Mouse (Mus musculus) stomach, postnatal 0 days (tissue): ENCODE measurements around the gene Ube2d1.

Experiments used
- CTCF ChIP-seq: IDR thresholded peaks from 2 replicates; pipeline ENCODE4 v1.5.1; 2016; ENCODE audit warnings: antibody characterized with exemption, low read depth, mild to moderate bottlenecking, moderate library complexity
- EP300 ChIP-seq: optimal IDR thresholded peaks from 2 replicates; pipeline ENCODE3; 2016; ENCODE audit warnings: antibody characterized with exemption

- TF ChIP-seq EP300 (no peak), CTCF (no peak)
These were observed 33.2 kb downstream of the Ube2d1 start for GRCm38 (mm10) chr10:71251846-71252245.
